Mouse (Mus musculus) NIH3T3 (cell line): Measurements from ENCODE around the gene Tor1a.
"Not testable (repeated sequence)": the region's sequence is repeated elsewhere in the genome, so short reads cannot be mapped to it uniquely, and the experiment has no call there.

Experiments
- DNase-seq: peaks from one replicate; pipeline ENCODE4 v3.0.0-alpha.2; 2012; ENCODE audit warnings: low read depth

Gene Tor1a

DNA sequence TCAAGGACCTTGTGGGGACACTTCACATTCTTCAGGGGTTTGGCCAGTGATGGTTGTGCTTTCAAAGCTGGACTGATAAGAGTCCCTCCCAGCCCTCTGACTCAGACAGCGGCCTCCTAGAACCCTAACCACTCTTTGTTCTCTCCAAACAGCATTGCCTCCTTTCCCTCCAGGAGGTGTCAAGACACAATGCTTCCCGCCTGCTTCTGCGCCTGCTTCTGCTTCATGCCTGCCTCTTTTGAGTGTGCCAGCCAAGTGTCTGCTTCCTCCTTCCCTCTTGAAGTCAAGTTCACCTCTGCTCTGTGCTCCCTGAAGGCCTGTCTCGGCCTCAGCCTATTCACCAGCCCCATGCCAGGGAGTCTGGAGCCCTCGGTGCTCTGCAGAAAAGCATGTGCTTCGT, 49.6 kb downstream of the Tor1a start:
- DNase-seq = no peak

DNA sequence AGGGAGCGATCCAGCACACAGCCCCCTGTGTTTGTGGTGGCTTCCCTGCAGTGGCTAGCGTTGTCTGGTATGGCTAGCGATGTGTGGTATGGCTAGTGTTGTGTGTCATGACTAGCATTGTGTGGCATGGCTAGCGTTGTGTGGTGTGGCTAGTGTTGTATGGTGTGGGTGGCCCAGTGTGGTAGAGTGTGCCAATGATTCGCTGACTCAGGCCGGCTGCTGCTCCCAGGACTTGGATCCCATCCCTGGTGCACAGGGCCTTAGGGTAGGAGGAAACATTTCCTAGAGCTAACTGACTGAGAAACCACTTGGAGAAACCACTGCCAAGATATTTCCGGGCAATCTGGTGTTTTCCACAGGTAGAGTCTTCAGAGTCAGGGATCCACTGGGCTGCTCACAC, 50.1 kb downstream of the Tor1a start:
- DNase-seq = peak; percentile 81

DNA sequence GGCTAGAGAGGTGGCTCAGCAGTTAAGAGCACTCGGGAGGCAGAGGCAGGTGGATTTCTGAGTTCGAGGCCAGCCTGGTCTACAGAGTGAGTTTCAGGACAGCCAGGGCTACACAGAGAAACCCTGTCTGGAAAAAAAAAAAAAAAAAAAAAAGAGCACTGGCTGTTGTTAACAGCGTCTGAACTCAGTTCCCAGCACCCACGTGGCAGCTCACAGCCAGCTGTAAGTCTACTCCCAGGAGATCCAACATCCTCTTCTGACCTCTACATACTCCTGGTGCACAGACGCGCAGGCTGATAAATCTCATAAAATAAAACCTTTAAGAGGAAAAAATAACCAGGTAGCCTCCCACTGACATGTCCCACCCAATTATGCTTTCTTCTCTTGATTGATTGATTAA, 51.8 kb downstream of the Tor1a start:
- not testable (repeated sequence) for DNase-seq

DNA sequence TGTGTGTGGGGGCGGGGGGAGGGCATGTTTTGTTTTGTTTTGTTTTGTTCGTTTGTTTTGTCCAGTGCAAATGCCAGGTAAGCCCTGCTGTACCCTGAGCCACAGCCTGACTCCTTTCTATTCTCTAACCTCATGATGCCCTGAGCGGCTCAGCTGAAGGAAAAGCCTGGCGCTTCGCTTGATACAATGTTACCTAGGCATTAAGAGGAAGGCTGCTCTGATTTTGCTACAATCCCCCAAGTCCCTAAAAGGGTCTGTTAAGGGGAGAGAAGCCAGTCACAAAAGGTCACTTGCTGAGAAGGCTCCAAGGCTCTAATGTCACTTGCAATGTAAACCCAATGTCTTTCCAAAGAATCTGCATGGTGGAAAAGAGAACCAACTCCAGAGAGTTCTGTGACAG, 52.4 kb downstream of the Tor1a start:
- no peak for DNase-seq

DNA sequence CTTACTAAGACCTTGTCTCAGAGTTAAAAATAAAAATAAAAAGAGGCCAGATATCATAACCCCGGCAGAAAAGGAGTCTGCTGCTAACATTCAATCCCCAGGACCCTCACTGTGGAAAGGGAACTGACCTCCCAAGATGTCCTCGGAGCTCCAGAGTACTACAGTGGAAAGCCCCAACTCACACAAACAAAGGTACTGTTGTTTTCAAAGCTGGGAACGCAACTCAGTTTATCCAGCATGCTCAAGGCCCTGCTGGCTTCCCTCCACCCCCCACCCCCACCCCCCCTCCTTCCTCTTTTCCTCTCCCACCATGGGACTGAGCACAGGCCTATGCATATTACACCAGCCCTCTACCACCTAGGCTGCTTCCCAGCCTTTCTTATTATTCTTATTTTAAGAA, 52.9 kb downstream of the Tor1a start:
- DNase-seq = no peak

DNA sequence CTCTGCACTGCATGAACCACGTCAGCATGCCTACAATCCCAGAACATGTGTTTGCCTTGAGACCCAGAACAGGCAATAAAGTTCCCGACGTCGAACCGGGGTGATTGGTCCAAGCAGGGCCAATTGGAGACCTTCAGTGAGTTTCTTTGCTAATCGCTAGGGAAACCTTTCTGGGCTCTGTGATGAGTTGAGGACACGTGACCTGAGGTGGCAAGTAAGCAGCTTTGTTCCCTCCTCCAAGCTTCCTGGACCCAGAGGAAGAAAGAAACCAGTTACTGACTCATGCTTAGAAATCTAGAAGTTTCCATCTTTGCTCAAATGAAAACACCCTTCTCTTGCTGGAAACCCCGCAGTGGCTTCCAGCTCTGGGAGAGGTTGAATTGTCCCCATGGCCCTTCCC, 54.7 kb downstream of the Tor1a start:
- DNase-seq = no peak

DNA sequence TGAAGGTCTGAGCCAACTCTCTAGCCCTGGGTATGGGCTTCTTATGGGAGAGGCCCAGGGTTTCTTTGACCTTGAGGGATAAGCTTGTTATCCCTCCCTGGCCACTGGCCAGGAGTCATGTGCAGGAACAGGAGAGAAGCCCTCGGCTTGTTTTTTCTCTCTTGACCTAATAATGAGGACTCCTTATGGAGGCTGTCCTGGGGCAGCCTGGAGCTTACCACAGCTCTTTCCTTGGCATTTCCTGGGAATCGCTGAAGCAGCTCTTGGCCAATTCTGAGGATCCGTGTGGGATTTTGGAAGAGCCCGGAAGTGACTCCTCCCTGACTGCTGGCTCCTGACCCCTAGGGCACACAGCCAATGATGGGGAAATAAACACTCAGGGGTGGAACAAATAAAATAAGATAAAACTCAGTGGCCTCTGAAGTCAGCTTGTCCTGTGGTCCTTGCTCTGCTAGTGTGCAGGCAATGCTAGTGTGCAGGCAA, 55.4 kb downstream of the Tor1a start:
- peak; percentile 91 for DNase-seq
